Mouse (Mus musculus) C2C12 (cell line): ENCODE measurements around the gene Gm20532. TPM values are rescaled to one million over a fixed set of nuclear protein-coding genes. Genes with fewer than 3 reads are reported as not detected.

Source experiments
- H3K27me3 ChIP-seq: one replicate; pipeline ENCODE4 v1.6.1; 2011; ENCODE audit not compliant: control insufficient read depth, insufficient read depth, insufficient read length
- H3K36me3 ChIP-seq: one replicate; pipeline ENCODE4 v1.6.1; 2011; ENCODE audit not compliant: control insufficient read depth, insufficient read depth
- H3K4me3 ChIP-seq: one replicate; pipeline ENCODE4 v1.5.1; 2011; ENCODE audit warnings: mild to moderate bottlenecking, control low read depth; ENCODE audit not compliant: poor library complexity, insufficient read depth, severe bottlenecking
- H3K79me2 ChIP-seq: one replicate; pipeline ENCODE4 v1.6.1; 2011; ENCODE audit not compliant: control insufficient read depth, insufficient read depth
- H3K79me3 ChIP-seq: one replicate; pipeline ENCODE4 v1.6.1; 2011; ENCODE audit warnings: low read depth, control low read depth
- H3ac ChIP-seq: one replicate; pipeline ENCODE3; 2011; ENCODE audit warnings: low read depth; ENCODE audit not compliant: control insufficient read depth, insufficient read length
- CEBPB ChIP-seq: IDR thresholded peaks from one replicate; pipeline ENCODE4 v1.6.1; 2011; ENCODE audit warnings: low read depth, mild to moderate bottlenecking, control low read depth, moderate library complexity
- CTCF ChIP-seq: IDR thresholded peaks from one replicate; pipeline ENCODE4 v1.5.1; 2011; ENCODE audit not compliant: control insufficient read depth, insufficient read depth, insufficient read length
- FOSL1 ChIP-seq: IDR thresholded peaks from one replicate; pipeline ENCODE4 v1.8.0; 2011; ENCODE audit warnings: mild to moderate bottlenecking, low read length; ENCODE audit not compliant: poor library complexity, insufficient read depth, severe bottlenecking
- MAX ChIP-seq: IDR thresholded peaks from one replicate; pipeline ENCODE4 v1.6.1; 2011; ENCODE audit warnings: mild to moderate bottlenecking, control low read depth
- MYOD1 ChIP-seq: IDR thresholded peaks from one replicate; pipeline ENCODE4 v1.6.1; 2011; ENCODE audit warnings: low read depth; ENCODE audit not compliant: control insufficient read depth, insufficient read length
- MYOG ChIP-seq: IDR thresholded peaks from one replicate; pipeline ENCODE4 v1.6.1; 2011; ENCODE audit not compliant: control insufficient read depth, insufficient read length; ENCODE audit errors: extremely low read depth
- USF1 ChIP-seq: IDR thresholded peaks from one replicate; pipeline ENCODE4 v1.6.1; 2011; ENCODE audit warnings: low read depth, mild to moderate bottlenecking, control low read depth, moderate library complexity
- polyA plus RNA-seq: library from polyadenylated mRNA; unstranded; fragments of >200 nt; fragmentation: generic; extraction: Trizol; gene quantifications from one replicate; pipeline ENCODE4 v1.2.1, GENCODE M21; 2012; ENCODE audit warnings: missing spikeins

Gm20532 gene
- polyA plus RNA-seq, 1 experiment = not detected

- no peaks in the 10 kb centered on the region for H3K79me3 ChIP-seq
- H3ac ChIP-seq = no peak overlapping the region
- H3K27me3 ChIP-seq = peaks cover 21% of the 10 kb centered on the region
- TF ChIP-seq FOSL1 = no peak
- TF ChIP-seq CEBPB = no peak
- TF ChIP-seq USF1 = no peak
- TF ChIP-seq MAX = no peak
- H3K79me2 ChIP-seq = no peaks in the 10 kb centered on the region
- no peaks in the 10 kb centered on the region for H3K36me3 ChIP-seq
- H3K4me3 ChIP-seq = no peak overlapping the region
These were observed 30.9 kb downstream of the Gm20532 start for GRCm38 (mm10) chr2:26617331-26617730.

- H3ac ChIP-seq = no peak overlapping the region
- H3K4me3 ChIP-seq = no peak overlapping the region
- TF ChIP-seq CTCF (no peak), MAX (no peak), FOSL1 (no peak), CEBPB (no peak), MYOG (no peak), MYOD1 (no peak), USF1 (no peak)
- H3K36me3 ChIP-seq = no peaks in the 10 kb centered on the region
- no peaks in the 10 kb centered on the region for H3K79me3 ChIP-seq
- no peaks in the 10 kb centered on the region for H3K79me2 ChIP-seq
- H3K27me3 ChIP-seq = peaks cover 21% of the 10 kb centered on the region
These were observed 31.5 kb downstream of the Gm20532 start for GRCm38 (mm10) chr2:26617928-26618327.

- Histone ChIP-seq H3ac (no peak overlapping the region), H3K79me2 (no peaks in the 10 kb centered on the region), H3K36me3 (no peaks in the 10 kb centered on the region), H3K79me3 (no peaks in the 10 kb centered on the region), H3K27me3 (peaks cover 13% of the 10 kb centered on the region), H3K4me3 (no peak overlapping the region)
- TF ChIP-seq MYOG (no peak), CEBPB (no peak), USF1 (no peak), CTCF (no peak), MAX (no peak), MYOD1 (no peak), FOSL1 (no peak)
These were observed 34.8 kb downstream of the Gm20532 start for GRCm38 (mm10) chr2:26621246-26621645.

- Histone ChIP-seq H3ac (no peak overlapping the region), H3K79me3 (no peaks in the 10 kb centered on the region), H3K27me3 (peaks cover 6% of the 10 kb centered on the region), H3K4me3 (no peak overlapping the region), H3K79me2 (no peaks in the 10 kb centered on the region), H3K36me3 (no peaks in the 10 kb centered on the region)
- TF ChIP-seq MYOD1 = no peak
- no peak for TF ChIP-seq MYOG
- no peak for TF ChIP-seq CEBPB
- TF ChIP-seq USF1 = no peak
- no peak for TF ChIP-seq CTCF
- no peak for TF ChIP-seq FOSL1
- TF ChIP-seq MAX = no peak
These were observed 36.5 kb downstream of the Gm20532 start for GRCm38 (mm10) chr2:26622984-26623383.

GRCm38 (mm10) chr2:26625419-26625818 is 39.0 kb downstream of the Gm20532 start:
- no peak for TF ChIP-seq MYOG
- no peaks in the 10 kb centered on the region for H3K79me3 ChIP-seq
- no peaks in the 10 kb centered on the region for H3K27me3 ChIP-seq
- no peaks in the 10 kb centered on the region for H3K79me2 ChIP-seq
- H3K36me3 ChIP-seq = no peaks in the 10 kb centered on the region
- no peak overlapping the region for H3ac ChIP-seq
- no peak overlapping the region for H3K4me3 ChIP-seq

- no peak overlapping the region for H3ac ChIP-seq
These were observed 39.6 kb downstream of the Gm20532 start for GRCm38 (mm10) chr2:26626081-26626480.

More at GRCm38 (mm10) chr2:26626081-26626480, 39.6 kb downstream of the Gm20532 start:
- Histone ChIP-seq H3K79me2 (no peaks in the 10 kb centered on the region), H3K27me3 (no peaks in the 10 kb centered on the region), H3K4me3 (no peak overlapping the region), H3K36me3 (no peaks in the 10 kb centered on the region), H3K79me3 (no peaks in the 10 kb centered on the region)
- no peak for TF ChIP-seq USF1
- no peak for TF ChIP-seq MYOG
- no peak for TF ChIP-seq CEBPB
- no peak for TF ChIP-seq MAX
- no peak for TF ChIP-seq MYOD1
